Mouse (Mus musculus) testis, adult 2 months (tissue): Measurements from ENCODE around the gene Rnf39.

ENCODE experiments used
- CTCF ChIP-seq: fragments of 200-500 bp; IDR thresholded peaks from 2 replicates; pipeline ENCODE4 v1.5.1; 2012; ENCODE audit warnings: low read depth, mild to moderate bottlenecking, inconsistent platforms, low read length, moderate library complexity; ENCODE audit not compliant: control insufficient read depth, insufficient read depth, insufficient replicate concordance
- POLR2A ChIP-seq: fragments of 200-500 bp; IDR thresholded peaks from 2 replicates; pipeline ENCODE4 v1.6.1; 2012; ENCODE audit warnings: low read depth, mild to moderate bottlenecking, inconsistent platforms, low read length, moderate library complexity; ENCODE audit not compliant: control insufficient read depth

GRCm38 (mm10) chr17:36997033-36997735, 54.5 kb downstream of the Rnf39 start:
- TF ChIP-seq CTCF (peak; percentile 63; the same call in 1 of the 2 replicates), POLR2A (no peak)
